Mouse (Mus musculus) CD4-positive, CD25-positive, alpha-beta regulatory T cell, adult 4 months (primary cell): ENCODE results near the gene Slc35e2. TPM values are rescaled to one million over a fixed set of nuclear protein-coding genes. Genes with fewer than 3 reads are reported as not detected.
"Not testable (repeated sequence)": the region's sequence is repeated elsewhere in the genome, so short reads cannot be mapped to it uniquely, and the experiment has no call there.

Experiments used
- ATAC-seq: one replicate; pipeline ENCODE4 v1.8.0; 2017
- polyA plus RNA-seq, 2 experiments: library from polyadenylated mRNA; unstranded; fragments of 100-300 nt; shearing (Covaris generic); gene quantifications; one replicate each; pipeline ENCODE4 v1.2.1; 2017

Gene Slc35e2
- 1 to 10 TPM; 9.1 to 9.7 TPM for polyA plus RNA-seq

DNA sequence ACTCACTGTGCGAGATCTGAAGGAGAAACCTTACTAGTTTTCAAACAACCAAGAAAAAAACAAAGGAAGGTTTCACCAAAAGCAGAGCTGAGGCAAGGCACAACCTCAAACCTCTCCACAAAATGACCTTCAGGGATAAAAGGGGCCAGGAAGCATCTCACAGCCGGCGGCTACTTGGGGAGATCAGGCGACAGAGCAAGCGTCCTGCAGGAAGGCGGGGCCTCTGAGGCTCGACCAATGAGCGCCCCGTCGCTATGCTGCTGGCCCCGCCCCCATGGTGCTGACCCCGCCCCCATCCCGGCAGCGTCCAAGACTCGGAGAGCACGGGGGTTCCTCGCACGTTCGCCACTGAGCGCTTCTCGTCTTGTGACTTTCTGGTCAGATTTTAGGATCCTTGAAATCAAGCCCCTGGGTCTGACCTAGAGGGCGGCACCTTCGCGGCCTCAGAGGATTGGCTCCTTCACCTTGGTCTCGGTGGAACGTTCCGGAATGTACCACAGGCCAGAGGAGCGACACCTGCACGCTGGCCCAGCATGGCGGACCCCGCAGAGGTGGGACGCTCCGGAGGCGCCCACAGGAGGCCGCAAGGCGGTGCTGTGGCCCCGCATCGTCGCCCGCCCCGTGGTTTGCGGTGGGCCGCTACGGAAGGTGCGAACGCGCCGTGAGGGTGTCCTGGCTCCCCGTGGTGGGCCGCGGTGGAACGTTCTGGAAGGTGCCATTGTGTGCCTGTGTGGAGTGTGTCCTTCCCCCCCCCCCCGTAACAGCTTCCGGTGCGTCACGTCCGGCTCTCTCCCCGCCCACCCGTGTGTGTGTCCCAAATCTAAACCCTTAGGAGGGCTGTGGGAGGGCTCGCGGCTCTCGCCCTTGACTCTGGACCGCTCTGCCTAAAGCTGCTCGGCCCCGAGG lies at the start of gene Slc35e2:
Gene Slc35e2 (plus strand): TSS at position 326 of the 906 bp plus-strand sequence.
- ATAC-seq = peak; percentile 81

DNA sequence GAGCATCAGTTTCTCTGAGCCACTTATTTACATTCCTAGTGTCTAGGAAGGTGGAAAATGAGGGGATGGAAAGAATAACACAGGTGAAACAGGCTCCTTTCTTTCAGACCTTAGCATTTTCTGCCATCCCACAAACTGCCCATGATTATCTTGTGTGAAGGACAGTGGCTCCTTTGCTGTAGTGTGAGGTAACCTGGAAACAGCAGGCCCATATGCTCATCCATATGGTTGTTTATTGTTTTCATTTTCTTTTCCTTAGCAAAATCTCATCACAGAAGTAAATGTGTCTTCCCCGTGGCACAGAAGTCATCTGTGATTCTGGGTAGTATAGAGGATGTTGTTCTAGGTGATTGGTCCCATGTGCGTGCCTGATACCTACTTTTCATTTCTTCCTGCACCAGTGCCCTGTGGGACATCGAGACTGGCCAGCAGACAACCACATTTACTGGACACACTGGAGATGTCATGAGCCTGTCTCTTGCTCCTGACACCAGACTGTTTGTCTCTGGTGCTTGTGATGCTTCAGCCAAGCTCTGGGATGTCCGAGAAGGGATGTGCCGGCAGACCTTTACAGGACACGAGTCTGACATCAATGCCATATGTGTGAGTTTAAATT lies 48.2 kb upstream of the Slc35e2 start:
- ATAC-seq = no peak

DNA sequence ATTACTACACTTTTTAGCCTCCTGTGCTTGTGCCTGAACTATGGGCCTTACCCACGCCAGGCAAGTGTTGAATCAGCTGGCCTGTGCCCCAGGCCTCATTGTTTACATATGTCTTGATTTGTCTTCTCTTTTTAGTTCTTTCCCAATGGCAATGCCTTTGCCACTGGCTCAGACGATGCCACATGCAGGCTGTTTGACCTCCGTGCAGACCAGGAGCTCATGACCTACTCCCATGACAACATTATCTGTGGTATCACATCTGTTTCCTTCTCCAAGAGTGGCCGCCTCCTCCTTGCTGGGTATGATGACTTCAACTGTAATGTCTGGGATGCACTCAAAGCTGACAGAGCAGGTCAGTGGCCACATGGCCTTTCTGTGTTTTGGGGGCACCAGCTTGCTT lies 46.3 kb upstream of the Slc35e2 start:
- no peak for ATAC-seq

- no peak for ATAC-seq
Observed at GRCm38 (mm10) chr4:155555464-155555863, 45.8 kb upstream of the Slc35e2 start.

DNA sequence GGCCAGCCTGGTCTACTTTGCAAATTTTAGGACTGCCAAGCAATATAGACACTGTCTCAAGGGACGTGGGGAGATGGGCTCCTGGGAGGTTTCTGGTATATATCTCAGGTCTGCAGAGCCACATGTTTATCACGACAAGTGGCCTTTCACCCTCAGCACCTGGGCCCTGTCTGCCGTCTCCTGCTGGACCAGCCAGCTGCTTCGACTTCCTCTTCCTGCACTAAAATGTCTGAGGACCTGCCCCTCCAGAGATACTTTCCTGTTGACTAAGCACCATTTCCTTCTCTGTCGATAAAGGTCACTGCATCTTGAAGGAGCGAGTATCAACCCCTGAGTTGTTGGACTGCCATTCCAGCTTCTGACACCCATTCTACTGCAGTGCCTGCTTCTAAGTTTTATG lies 41.8 kb upstream of the Slc35e2 start:
- peak; percentile 14 for ATAC-seq

DNA sequence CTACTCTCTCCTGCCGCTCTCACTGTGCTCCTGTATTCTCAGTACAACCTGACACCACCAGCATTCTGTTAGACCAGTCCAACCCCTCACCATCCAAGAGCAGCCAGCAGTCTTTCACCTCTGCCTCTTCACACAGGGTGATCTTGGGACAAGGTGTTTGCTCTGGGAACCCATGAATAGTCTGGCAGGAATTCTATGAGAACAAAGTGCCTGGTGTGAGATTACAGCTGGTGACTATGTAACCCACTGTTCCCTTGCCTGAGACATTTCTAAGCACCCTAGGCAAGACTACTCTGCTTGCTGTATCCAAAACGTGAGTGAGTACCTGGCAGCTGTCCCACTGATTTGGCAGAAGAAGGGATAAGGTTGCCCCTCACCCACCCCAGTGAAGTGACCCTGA lies 40.3 kb upstream of the Slc35e2 start:
- ATAC-seq = no peak

- no peak for ATAC-seq
Observed at GRCm38 (mm10) chr4:155561661-155562442, 39.4 kb upstream of the Slc35e2 start, which contains the start of gene Nadk. TSS of gene Nadk (plus strand) at chr4:155562378.

DNA sequence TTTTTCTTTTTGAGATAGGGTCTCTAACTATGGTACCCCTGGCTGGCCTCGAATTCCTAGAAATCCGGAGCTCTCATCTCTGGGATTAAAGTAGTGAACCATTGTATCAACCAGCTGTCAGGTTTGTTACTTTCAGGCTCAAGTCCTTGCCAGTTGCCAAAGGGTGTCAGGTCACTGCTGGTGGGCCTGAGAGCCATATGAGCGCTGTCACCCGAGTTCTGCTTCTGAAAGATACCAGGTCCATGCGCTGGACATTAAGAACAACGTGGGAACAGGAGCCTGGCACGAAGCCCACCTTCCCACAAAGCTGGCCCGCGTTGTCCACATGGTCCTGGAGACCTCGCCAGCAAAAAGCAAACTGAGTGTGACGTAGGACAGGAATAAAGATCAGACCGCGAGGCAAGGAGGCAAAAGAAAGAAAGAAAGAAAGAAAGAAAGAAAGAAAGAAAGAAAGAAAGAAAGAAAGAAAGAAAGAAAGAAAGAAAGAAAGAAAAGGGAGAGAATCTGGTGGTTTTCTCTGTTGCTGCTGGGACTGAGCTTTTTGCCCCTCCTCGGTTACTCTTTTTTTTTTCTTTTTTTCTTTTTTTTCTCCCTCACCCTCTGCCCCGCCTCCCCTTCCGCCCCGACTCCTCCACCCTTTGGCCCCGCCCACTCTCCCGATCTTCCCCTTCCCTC lies 38.4 kb upstream of the Slc35e2 start:
- no peak for ATAC-seq

DNA sequence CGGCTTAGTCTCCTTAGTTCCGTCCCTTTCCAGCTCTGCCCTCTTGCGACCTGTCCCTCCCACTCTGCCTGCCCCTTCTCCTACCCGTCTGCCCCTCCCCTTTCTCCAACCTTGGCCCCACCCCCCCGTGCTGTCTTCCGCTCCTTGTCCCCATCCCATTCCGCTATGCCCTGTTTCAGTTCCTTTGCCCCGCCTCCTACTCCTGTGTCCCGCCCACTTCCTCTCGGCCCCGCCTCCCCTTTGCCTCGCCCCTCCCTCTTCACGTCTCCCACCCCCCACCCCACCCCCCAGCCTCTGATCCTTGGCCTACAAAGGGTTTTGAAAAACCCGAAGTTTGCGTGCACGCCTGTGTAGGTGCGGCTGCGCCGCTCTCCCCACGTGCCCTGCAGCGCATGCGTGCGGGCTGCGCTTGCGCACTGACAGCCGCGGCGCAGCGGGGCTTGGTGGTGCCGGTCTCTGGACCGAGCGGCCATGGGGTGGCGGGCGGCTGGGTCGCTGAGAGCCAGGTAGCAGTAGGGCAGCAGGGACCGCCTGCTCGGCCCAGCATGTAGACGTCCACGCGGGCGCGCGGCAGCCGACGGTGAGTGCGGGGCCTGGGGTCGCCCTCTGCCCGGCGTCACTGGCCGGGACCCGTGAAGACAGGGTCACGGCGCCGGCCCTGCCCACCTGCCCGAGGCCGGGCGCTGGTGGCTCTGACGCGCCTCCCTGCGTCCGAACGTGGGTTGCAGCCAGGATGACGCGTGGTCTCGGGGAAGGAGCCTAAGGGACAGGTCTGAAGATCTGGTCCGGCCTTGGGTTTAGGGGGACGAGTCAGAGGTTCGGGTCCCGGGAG lies 37.6 kb upstream of the Slc35e2 start:
- peak; percentile 78 for ATAC-seq

- no peak for ATAC-seq
Observed at GRCm38 (mm10) chr4:155564315-155565069, 36.7 kb upstream of the Slc35e2 start.

DNA sequence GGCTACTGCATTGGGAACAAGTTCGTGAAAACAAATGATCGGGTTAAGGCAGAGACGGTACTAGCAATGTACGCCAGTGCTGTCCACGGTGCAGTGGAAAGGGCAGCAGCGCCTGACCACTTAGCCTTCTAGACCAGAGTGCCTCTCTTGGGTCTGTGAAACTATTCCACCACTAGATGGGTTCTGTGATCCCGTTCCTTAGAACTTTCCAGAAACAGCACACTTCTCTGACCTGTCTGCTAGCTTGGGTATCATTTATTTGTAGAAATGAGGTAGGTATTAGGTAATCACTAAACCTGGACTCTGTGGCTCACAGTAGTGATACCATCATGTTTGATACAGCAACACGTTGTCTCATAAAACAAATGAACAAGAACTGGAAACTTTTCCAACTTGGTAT lies 34.7 kb upstream of the Slc35e2 start:
- no peak for ATAC-seq

GRCm38 (mm10) chr4:155568170-155568569 lies 33.0 kb upstream of the Slc35e2 start:
- ATAC-seq = peak; percentile 46

GRCm38 (mm10) chr4:155568632-155569370 lies 32.4 kb upstream of the Slc35e2 start:
- no peak for ATAC-seq

GRCm38 (mm10) chr4:155569818-155570217 lies 31.4 kb upstream of the Slc35e2 start:
- no peak for ATAC-seq

DNA sequence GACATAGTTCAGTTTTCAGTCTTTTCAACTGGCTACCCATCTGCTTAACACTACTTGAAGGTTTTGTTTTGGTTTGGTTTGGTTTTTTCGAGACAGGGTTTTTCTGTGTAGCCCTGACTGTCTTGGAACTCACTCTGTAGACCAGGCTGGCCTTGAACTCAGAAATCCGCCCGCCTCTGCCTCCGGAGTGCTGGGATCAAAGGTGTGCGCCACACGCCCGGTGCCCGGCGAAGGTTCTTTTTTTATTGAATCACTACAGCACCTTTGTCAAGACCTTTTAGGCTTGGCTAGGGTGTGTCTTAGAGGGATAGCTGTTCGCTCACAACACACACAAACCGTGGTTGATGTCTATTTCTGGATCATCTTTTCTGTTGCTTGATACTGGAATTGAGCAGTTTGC lies 30.9 kb upstream of the Slc35e2 start:
- ATAC-seq = not testable (repeated sequence)

GRCm38 (mm10) chr4:155571442-155571841 lies 29.8 kb upstream of the Slc35e2 start:
- ATAC-seq = peak; percentile 39

DNA sequence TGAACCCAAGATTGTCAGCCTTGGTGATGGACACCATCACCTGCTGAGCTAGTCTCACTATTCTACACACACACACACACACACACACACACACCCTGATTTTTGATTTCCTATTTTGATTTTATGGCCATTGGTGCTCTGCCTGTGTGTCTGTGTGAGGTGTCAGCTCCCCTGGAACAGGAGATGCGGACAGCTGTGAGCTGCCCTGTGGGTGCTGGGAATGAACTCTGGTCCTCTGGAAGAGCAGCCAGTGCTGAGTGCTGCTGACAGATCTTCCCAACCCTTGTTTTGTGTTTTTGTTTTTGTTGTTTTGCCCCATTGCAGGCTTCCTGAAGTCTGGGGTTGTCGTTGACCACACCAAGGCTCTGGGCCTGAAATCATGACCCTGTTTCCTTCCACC lies 28.1 kb upstream of the Slc35e2 start:
- no peak for ATAC-seq

- ATAC-seq = no peak
Observed at GRCm38 (mm10) chr4:155573876-155574275, 27.3 kb upstream of the Slc35e2 start.

DNA sequence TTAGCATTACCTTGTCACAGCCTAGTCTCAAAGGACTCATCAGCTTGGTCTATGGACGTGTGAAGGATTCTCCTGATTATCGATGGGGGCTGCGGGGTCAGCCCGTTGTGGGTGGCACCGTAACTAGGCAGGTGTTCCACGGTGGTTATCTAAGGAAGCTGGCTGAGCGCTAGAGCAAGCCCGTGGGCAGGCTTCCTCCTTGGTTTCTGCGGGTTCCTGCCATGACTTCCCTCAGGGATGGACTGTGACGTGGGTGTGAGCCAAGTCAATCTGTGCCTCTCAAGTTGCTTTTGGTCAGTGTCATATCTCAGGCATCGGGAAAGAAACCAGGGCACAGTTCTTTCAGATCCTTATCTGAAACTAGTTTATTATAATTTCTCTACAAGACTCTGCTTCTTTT lies 26.3 kb upstream of the Slc35e2 start:
- ATAC-seq = no peak

DNA sequence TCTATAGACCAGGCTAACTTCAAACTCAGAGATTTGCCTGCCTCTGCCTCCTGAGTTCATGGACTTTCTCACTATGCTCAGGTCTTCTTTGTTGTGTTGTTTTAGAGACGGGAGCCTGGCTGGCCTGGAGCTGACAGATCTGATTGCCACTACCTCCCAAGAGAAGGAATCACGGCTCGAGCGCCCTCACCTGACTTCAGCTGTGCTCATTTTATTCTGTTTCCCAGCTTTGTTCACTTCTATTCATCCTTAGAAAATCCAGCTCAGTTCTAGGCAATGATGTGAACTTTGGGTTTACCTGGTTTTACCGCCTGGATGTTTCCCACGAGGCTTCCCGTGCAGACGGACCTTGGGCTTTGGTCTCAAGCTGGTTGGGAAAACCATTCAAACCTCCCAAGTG lies 25.7 kb upstream of the Slc35e2 start:
- ATAC-seq = no peak
